Mouse (Mus musculus): Measurements from ENCODE around the gene Plekhb1.

The Plekhb1 gene

GRCm38 (mm10) chr7:100658093-100658578 lies 4.1 kb downstream of the Plekhb1 start:
- DNase-seq (ENCODE audit: low spot score in 2 of 2): no peak

- no peak for DNase-seq (ENCODE audit: low spot score in 2 of 2)
Observed at GRCm38 (mm10) chr7:100656739-100657138, 5.5 kb downstream of the Plekhb1 start.

GRCm38 (mm10) chr7:100654441-100654840 lies 7.8 kb downstream of the Plekhb1 start:
- no peak for DNase-seq (ENCODE audit: low spot score in 2 of 2)

- no peak for DNase-seq (ENCODE audit: low spot score in 2 of 2)
Observed at GRCm38 (mm10) chr7:100653480-100654266, 8.5 kb downstream of the Plekhb1 start.

- no peak for DNase-seq (ENCODE audit: low spot score in 2 of 2)
Observed at GRCm38 (mm10) chr7:100651011-100651410, 11.2 kb downstream of the Plekhb1 start.

- DNase-seq (ENCODE audit: low spot score in 2 of 2): no peak
Observed at GRCm38 (mm10) chr7:100650421-100650820, 11.8 kb downstream of the Plekhb1 start.

GRCm38 (mm10) chr7:100649826-100650225 lies 12.4 kb downstream of the Plekhb1 start:
- no peak for DNase-seq (ENCODE audit: low spot score in 2 of 2)

- DNase-seq (ENCODE audit: low spot score in 2 of 2): no peak
Observed at GRCm38 (mm10) chr7:100649095-100649494, 13.1 kb downstream of the Plekhb1 start.

- peak in 1 of 2 experiments; percentile 48 for DNase-seq (ENCODE audit: low spot score in 2 of 2)
Observed at GRCm38 (mm10) chr7:100645147-100645546, 17.1 kb downstream of the Plekhb1 start.

GRCm38 (mm10) chr7:100642413-100642812 lies 19.8 kb downstream of the Plekhb1 start:
- no peak for DNase-seq (ENCODE audit: low spot score in 2 of 2)

- peak in 1 of 2 experiments; percentile 23 for DNase-seq (ENCODE audit: low spot score in 2 of 2)
Observed at GRCm38 (mm10) chr7:100637657-100638056, 24.6 kb downstream of the Plekhb1 start.

GRCm38 (mm10) chr7:100624538-100624937 lies 37.7 kb downstream of the Plekhb1 start:
- no peak for DNase-seq (ENCODE audit: low spot score in 2 of 2)

- no peak for DNase-seq (ENCODE audit: low spot score in 2 of 2)
Observed at GRCm38 (mm10) chr7:100622277-100622676, 39.9 kb downstream of the Plekhb1 start.

- DNase-seq (ENCODE audit: low spot score in 2 of 2): no peak
Observed at GRCm38 (mm10) chr7:100616121-100616857, 45.9 kb downstream of the Plekhb1 start.

- DNase-seq (ENCODE audit: low spot score in 2 of 2): no peak
Observed at GRCm38 (mm10) chr7:100608910-100609309, 53.3 kb downstream of the Plekhb1 start.

GRCm38 (mm10) chr7:100608130-100608741 lies 54.0 kb downstream of the Plekhb1 start, which contains the start of gene Mrpl48:
TSS of gene Mrpl48 (minus strand) at chr7:100608301.
- DNase-seq (ENCODE audit: low spot score in 2 of 2): peak; percentile 27 to 39

GRCm38 (mm10) chr7:100607214-100608129 lies 54.7 kb downstream of the Plekhb1 start, which contains the start of gene Rab6a:
TSS of gene Rab6a (plus strand) at chr7:100607410.
- DNase-seq (ENCODE audit: low spot score in 2 of 2): peak; percentile 85 to 87

- no peak for DNase-seq (ENCODE audit: low spot score in 2 of 2)
Observed at GRCm38 (mm10) chr7:100600211-100600610, 62.0 kb downstream of the Plekhb1 start.

GRCm38 (mm10) chr7:100593349-100593748 lies 68.9 kb downstream of the Plekhb1 start:
- DNase-seq (ENCODE audit: low spot score in 2 of 2): no peak

All from spleen, postnatal 14 days (tissue).